Mouse (Mus musculus) adrenal gland, postnatal 36 days (tissue): ENCODE results near the gene Mb21d2. TPM values are rescaled to one million over a fixed set of nuclear protein-coding genes. Genes with fewer than 3 reads are reported as not detected.

Source experiments
- DNase-seq, 2 experiments: peaks; one replicate each; pipeline ENCODE4 v3.0.0; 2021; ENCODE audit warnings: mixed read lengths in 1 of 2
- long read RNA-seq, 2 experiments: library from polyadenylated mRNA; stranded (forward); transcript quantifications; one replicate each; pipeline ENCODE4 v2.0.0; 2021; ENCODE audit warnings: borderline sequencing depth in 2 of 2
- total RNA-seq, 2 experiments: library from RNA; stranded (reverse); gene quantifications; 2 replicates each; pipeline ENCODE4 v1.2.3; 2021

The Mb21d2 gene
- total RNA-seq, result 10 to 100 TPM; 12.2 to 14.4 TPM
- long read RNA-seq, experiment 1, transcript Mb21d2-201 (2 exons, 3,055 nt), result major isoform, 9 of 10 reads
- long read RNA-seq, experiment 1, partial matches to known transcripts, result 0 of 10 reads
- long read RNA-seq, experiment 1, other reads (novel, unspliced or antisense), result 1 of 10 reads
- long read RNA-seq, experiment 2, partial matches to known transcripts, result 0 of 5 reads
- long read RNA-seq, experiment 2, other reads (novel, unspliced or antisense), result 1 of 5 reads

DNA sequence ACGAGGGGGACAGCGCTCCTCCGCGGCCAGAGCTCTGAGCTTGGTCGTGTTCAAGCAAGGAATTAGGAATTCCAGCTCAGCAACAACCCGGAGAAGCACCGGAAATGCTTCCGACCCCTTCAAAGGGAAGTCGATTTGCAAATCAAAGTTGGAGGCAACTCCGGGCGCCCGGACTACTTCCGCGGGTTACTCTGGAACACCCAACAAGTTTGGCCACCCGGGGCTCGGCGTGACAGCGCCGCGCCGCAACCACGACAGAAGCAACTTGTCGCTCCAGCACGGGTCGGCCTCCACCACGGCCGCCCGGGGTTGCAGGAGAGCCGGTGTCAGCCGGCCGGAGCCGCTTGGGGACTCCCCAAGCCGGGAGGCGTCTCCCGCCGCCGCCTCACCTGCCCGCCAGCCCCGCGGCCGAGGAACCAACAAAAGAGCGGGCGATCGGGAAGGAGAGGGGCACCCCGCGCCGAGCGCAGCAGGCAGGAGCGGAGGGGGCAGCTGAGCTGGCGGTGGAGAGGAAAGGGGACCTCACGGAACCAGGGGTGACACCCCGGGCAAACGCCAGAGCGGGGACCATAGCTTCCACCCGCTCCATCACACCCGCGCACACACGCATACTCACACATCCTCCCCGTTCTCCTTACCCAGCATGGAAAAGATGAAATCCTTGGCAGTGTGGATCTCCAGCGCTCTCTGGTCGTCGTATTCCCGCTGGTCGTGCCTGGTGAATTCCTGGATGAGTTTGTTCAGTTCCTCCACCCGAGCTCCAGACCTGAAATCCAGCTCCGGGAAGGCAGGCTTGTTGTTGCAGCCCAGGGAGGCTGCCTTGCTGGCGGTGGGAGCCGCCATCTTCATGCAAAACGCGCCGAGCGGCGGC lies at the start of gene Mb21d2:
TSS of gene Mb21d2 (minus strand) at position 859 of the 871 bp plus-strand sequence.
- peak; percentile 62 to 70 for DNase-seq

DNA sequence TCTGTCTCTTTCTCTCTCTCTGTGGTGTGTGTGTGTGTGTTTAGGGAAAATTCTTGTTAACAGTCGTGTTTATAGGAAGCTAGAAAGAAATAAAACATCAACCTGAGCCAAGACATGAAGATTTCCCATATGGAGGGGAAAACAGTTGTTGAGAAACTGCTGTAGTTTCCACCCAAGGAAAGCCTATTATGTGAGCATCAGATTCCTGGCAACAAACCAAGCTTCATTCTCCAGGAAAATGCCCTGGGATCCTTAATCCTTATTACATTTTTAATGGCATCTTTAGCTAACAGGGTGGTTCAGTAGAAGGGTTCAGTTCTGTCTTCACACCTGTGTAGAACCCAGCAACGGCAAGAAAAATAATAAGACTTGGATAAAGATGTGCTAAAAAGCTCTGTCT lies 36.8 kb upstream of the Mb21d2 start:
- no peak for DNase-seq

DNA sequence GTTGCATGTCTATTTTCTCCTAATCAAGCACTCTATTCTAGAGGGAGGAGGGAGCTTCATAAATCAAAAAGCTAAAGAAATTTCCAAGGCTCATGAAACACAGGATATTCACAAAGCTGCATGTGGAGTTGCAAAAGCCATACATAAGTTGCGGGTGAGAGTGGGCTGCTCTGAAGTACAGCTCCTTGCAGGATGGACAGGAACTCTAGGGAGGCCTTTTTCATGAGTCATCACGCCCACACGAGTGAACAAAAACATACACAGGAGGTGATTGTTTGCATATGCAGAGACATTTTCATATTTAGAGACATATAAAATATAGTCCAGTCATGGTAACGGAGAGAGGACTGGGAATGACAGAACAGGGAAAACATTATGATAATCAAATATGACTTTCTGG lies 34.6 kb upstream of the Mb21d2 start:
- no peak for DNase-seq

DNA sequence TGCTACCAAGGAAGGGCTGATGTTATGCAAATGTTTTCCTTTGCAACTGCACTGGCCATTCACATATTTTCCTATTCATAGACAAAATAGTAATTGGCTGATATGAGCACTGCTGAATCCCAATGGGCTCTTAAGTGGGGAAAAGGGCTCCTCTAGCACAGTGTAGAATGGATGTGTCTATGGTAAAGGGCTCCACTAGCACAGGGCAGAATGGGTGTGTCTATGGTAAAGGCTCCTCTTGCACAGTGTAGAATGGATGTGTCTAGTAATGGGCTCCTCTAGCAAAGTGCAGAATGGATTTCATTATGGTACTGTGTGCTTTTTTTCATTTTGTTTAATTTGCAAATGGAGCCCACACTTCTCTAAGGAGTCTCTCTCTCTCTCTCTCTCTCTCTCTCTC lies 33.5 kb upstream of the Mb21d2 start:
- no peak for DNase-seq

DNA sequence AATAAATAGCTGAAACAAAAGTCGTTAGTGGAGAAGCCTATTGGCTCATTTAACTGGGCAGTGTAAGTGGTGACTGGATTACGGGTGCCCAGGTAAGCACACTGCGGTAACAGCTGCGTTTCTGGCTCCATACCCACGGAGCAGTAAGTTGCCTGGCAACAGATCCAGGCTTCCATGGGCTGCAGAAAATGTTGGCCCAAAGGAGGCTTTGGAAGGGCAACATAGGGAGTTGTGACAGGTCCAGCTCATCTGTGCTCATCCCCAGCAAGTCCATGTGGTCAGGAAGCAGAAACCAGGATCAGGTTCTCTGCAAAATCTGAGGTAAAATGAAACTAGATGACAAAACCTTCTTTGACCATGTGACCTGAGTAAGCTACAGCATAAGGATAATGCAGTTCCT lies 20.3 kb upstream of the Mb21d2 start:
- DNase-seq, result no peak

DNA sequence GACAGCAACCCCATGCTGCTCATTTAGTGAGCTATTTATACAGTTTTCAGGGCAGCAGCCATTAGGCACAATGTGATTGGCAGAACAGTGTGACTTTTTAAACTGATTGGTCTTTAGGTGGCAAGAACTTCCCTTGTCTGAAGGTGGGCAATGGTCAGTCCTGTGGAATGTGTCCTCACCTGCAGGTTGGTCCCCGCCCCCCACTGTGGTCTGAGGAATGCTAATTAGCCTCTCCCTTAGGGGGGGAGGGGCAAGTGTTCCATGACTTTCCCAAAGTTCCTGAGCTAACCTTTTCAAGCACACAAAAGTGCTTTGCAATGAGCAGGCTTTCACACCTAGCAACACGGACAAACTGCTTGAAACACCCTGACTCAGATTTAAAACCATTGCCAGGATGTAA lies 13.8 kb upstream of the Mb21d2 start:
- no peak for DNase-seq

DNA sequence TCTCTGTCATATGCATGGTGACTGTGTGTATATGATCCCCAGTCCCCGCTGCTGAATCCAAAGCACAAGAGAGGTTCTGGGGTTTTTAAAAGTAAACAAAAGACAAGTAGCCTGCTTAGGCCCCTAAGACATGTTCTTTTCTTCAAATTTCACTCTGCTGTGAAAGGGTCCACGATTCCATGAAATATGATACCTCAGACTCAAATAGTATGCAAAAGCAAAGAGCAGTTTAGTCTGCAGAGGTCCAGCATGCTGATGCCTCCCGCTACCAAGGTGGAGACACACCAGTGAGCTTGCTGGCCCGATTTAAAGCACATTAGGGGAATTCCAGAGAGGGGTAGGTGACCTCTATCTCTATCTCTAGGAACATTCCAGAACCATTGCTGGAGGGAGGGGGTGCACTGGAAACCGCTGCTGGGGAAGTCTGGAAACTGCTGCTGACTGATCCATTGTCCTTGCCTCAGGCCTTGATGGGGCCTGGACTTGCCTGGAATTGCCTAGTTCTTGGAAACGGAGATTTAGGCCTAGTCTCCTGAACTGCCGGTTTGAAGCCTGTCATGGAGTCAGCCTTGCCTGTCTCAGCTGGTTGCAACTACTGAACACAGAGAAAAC lies 6.8 kb upstream of the Mb21d2 start:
- peak in 1 of 2 experiments; percentile 5 for DNase-seq

DNA sequence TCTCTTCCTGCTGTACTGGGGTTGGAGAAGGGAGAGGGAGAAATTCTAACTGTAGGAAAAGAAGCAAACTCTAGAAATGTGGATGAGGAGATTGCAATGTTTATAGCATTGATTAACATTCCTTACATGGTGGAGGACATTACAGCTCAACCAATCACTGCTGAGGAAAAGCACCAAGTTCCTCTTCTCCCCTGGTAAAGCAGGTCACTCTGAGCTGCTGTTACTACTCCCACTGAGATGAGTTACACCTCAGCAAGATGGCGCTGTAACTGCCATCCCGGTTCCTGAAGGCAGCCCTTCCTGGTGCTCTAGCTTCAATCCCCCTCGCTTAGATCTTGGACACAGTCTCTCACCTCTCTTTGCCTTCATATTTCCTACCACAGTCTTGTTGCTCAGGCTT lies 6.2 kb upstream of the Mb21d2 start:
- no peak for DNase-seq

DNA sequence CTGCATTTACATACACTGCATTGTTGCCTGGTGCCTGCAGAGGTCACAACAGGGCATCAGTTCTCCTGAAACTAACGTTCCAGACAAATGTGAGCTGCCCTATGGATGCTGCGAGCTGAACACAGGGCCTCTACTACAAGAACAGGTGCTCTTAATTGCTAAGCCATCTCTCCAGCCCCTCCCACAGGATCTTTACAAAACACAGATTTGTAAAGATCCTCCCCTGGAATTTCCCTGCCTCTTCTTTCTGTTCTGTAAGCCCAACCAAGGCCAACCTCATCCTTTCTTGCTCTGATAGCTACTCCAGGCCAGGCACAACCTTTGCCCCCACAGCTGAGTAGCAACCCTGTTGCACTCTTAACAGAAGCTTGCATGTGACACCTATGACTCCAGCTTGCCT lies 1.7 kb upstream of the Mb21d2 start:
- DNase-seq, result no peak

DNA sequence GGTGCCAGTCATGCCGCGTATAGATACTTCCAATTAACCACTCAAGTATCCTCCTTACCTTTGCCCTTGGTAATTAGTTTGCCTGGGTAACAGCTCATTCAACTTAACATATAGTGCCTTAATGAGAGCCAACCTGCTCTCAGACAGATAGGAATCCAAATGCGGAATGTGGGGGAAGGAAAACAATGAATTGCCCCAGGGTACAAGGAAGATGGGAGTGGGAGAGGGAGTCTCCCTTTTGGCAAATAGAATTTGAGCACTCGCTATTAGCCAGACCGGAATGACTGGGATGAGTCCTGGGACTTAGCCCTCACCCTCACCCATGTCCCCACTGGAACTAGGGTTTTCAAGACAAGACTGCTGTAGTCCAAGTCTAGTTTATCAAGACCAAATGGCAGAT lies 953 bp upstream of the Mb21d2 start:
- no peak for DNase-seq

DNA sequence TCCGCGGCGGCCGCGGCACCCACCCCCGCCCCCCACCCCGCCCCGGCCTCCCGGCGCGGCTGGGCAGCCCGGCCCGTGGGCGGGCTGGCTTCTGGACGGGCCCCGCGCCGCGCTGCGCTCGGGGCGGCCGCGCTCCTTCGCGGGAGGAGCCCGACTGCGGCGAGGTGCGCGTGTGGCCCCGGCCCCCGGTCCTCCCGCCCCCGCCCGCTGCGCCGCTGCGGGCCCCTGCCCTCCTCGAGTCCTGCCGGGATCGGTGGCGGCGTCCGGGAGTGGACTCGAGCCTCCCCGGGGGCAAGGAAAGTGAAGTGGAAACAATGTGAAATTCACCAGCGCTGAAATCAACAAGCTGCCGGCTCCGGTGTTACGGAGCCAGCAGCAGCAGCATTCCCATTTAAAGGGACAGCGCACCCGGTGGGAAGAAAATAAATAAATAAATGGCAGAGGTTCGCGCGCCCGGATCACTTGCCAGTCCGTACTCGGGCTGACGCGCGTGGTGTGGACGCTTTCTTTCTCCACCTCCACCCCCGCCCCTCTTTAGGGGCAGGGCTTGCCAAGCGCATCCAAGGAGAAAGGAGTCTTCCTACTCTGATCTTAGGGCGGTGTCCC lies 316 bp upstream of the Mb21d2 start:
- DNase-seq, result peak; percentile 59 to 75

DNA sequence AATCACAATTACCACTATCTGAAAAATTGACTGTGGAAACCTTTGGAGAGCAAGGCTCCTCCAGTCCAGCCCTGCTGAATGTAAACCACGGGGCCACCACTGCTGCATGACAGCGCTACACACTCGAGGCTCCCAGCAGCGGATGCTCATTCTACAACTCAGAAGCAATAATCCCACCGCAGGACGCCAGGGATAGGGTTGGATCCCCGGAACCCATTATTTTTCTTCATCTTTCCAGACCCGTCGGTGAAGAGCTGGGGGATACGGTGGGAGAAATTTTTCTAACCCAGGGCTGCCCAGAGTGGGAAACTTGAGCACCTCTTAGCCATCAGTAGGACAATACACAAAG lies 1.0 kb downstream of the Mb21d2 start:
- peak; percentile 39 to 51 for DNase-seq

DNA sequence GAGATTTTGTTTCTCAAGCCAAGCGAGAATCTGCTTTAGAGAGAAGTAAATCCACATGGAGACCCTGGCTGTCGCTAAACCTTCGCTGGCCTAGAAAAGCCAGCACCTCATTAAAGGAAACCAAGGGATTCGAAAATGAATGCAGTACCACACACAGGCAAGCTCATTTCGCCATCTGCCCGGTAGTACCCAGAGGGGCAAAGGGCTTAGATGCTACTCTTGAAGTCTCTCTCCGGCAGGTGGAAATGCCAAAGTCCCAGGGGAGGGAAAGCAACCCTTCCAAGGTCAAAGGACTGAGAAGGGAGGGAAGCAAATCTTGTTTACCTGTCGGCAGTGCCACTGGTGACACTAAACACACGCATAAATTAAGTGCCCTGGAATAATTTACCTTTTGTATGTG lies 2.1 kb downstream of the Mb21d2 start:
- DNase-seq, result no peak

DNA sequence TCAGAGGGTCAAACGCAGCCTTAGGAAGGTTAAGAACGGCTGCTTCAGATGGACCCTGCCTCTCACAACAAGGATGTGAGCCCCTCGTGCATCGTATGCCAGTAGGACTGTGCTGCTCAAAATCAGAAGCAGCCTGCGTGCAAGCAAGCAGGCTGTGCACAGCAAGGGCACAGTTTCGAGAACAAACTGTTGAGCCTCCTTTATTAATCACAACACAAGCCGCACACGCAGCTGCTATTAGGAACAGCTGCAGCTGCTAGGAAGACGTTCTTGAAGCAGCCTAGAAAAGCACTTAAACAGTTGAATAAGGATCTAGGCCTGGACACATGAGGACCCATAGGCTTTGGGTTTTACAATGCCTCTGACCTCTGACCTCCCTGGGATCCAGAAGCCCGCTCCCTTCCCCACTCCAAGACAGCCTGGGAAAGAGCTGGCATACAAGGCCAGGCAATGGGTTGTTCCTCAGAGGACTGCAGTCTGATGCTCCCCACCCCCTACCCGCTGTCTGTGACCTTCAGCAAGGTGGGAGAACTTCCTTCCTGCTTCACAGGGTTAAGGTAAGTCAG lies 10.1 kb downstream of the Mb21d2 start:
- no peak for DNase-seq

DNA sequence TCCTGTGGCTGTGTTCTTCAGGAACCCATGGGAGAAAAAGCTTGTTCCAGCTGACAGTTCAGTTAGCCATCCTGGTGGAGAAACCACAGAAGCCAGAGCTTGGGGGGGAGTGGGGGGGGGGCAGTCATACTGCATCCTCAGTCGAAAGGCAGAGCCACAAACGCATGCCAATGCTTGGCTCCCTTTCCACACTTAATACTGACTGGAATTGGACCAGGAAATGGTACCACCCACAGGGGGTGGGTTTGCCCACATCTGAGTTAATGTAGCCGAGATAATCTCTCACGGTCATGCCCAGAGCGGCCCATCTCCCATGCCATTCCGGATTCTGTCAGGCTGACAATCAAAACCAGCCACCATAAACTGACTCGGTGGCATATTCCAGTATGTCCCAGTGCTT lies 14.1 kb downstream of the Mb21d2 start:
- DNase-seq, result no peak

DNA sequence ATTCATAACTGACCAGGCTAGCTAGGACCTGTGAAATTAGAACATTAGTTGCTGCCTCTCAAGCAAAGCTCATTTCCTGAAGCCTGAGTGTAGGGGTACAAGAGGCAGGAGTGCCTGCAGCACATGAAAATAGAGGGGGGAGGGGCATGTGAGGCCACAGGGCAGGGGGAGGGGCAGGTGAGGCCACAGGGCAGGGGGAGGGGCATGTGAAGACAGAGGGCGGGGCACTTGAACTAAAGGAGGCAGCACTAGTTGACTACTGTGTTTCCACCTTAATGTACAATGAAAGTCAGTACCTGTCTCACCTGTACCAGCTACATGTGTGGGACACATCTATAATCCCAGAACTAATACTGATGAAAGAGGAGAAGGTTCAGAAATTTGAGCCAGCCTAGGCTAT lies 14.8 kb downstream of the Mb21d2 start:
- DNase-seq, result no peak

DNA sequence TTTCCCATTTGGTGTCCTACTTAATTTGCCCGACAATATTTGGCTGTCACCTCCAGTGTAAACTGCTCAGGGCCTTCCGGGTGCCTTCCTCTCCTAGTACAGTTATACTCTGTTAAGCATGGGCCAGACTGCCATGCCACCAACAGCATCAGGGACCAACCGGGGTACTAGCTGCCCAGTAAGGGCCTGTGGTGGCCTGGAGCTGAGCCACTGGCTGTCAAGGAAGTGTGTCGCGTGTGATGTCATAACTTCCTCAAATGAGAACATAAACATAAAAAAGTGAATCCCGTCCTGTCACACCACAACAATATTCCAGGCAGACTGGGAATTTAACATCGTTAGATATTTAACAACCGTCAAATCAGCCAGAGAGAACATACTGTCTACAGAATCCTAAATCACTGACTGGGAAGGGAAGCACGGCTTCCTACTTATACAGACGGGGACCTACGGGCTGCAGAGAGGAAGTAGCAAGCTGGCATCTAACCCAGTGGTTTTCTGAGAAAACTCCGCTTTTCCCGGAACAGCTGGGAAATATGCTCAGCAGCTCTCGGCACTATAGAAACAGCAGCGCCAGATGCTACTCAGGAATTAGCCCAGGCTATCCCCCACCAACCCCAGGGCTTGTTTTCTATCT lies 17.9 kb downstream of the Mb21d2 start:
- DNase-seq, result no peak

DNA sequence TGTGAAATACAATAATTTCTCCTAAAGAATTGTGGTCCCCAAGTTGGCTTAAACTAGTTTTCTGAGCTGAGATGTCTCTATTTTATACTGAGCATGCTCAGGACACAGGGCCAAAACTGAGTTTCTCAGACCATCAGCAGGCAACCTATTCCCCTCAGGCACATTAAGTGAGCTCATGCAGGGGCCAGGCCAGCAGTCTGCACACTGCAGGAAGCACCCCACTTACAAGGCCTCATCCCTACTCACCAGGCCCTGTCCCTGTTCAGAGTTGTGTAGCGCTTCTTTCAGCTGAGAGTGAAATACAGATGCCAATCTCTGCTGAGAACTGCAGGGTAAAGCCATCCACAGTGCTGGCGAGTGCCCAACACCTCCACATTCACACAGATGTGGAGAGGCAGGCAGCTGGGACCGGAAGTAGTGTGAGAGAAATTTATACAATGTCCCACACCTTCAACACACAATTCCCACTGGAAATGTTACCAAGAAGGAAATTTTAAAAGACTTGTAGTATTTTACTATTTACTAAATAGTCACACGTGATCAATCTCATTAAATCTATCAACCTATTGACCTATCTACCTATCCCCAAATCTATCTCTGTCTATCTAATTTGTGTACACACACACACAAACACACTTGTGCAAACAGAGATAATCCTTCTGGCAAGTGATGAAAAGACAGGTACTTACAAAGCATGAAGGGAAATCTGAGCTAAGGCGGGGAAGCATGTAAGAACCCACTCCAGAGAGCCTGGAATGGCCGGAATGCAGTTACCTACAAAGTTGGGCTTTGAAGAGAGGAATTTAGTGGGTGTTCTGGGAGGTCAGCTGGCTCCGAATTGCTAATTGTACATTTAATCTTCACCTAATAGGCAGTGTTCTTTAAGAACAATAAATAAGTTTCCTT lies 22.9 kb downstream of the Mb21d2 start:
- DNase-seq, result no peak

DNA sequence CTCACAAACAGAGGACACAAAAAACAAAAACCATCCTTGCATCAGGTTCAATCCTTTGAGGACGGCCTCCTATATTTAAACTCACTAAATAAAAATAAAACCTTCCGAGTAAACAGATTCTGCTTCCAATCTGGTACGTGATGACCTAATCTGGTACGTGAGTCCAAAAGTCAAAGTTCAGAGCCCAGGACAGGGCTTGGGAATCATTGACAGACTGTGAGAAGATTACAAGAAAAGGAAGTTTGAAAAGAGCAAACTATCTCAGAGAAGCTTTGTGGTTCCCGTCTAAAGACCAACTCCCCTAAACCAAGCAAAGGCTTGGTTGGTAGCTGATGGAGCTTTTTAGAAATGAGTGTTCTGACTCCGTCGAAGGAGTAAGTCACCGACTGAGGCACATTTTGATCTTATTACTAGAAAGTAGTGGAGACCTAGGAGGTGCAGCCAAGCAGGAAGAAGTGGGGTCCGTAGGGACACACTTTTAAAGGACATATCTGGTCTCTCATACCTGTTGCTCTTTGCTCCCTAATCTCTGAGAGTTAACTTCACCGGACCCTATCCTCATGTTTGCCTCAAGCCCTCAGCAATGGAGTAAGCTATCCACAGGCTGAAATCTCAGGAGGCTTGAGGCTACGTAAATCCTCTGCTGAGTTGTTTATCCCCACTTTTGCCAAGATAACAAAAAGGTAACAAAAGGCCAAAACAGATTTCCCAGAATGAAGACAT lies 23.7 kb downstream of the Mb21d2 start:
- no peak for DNase-seq
